Mouse (Mus musculus) monocyte, adult 5-6 weeks (primary cell): ENCODE data around the gene Exd1. TPM values are rescaled to one million over a fixed set of nuclear protein-coding genes. Genes with fewer than 3 reads are reported as not detected.
A peak's percentile ranks its signal among the peaks of the same experiment; 100 is the strongest.
"Not testable (repeated sequence)": the region's sequence is repeated elsewhere in the genome, so short reads cannot be mapped to it uniquely, and the experiment has no call there.

ENCODE experiments used
- ATAC-seq: fragments of 153-309, 156-312 bp; replicated peaks from 2 replicates; pipeline ENCODE4 v1.8.0; 2017; ENCODE audit warnings: mild to moderate bottlenecking; ENCODE audit not compliant: low TSS enrichment, insufficient number of reproducible peaks, severe bottlenecking, poor library complexity, low FRiP score
- total RNA-seq: library from RNA; stranded (forward); fragments of 200-1000, 200-491, 200-594 nt; gene quantifications from 3 replicates; pipeline ENCODE4 v1.2.3, GENCODE M21; 2017

Gene Exd1
- total RNA-seq, 1 experiment from 2014 or later = not detected

DNA sequence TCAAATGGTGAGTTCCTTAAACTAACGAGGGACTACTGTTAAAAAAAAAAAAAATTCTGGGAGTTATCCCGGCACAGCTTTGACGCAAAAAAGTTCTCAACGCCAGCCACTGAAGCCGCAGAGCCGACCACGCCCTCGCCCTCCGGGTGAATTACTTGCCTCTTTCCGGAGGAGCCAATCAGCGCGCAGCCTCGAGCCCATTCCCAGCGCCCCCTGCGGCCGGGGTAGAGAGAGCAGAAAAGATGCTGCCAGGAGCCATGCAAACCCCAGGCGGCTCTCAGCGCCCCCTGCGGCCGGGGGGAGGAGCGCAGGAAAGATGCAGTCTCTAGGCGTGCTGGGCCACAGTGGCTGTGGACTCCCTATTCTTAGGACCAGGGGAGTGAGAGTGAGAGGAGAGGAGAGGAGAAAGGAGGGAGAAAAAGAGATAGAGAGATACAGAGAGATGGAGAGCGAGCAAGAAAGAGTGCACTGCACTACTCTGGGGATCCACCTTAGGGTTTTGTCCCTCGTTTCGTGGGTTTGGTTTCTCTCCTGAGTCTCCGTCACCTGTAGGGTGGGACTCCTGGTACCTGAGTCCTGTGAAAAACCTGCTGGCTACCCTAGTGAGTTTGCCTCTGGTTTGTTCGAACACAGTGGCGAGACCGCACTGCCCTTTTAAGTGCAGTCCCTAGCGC lies 442 bp downstream of the Exd1 start:
- ATAC-seq = peak; percentile 86

DNA sequence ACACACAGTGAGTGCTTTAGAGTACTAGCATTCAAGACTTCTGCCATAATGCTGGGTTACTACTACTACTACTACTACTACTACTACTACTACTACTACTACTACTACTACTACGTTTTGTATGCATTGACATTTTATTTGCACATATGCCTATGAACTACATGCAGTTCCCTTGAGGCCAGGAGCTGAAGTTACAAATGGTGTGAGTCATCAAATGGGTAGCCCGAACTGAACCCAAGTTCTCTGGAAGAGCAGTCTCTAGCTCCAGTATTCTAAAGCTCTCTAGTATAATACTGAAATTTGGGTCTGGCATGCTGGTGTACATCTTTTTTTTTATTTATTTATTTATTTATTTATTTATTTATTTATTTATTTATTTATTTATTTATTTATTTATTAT lies 3.8 kb downstream of the Exd1 start:
- ATAC-seq = no peak

DNA sequence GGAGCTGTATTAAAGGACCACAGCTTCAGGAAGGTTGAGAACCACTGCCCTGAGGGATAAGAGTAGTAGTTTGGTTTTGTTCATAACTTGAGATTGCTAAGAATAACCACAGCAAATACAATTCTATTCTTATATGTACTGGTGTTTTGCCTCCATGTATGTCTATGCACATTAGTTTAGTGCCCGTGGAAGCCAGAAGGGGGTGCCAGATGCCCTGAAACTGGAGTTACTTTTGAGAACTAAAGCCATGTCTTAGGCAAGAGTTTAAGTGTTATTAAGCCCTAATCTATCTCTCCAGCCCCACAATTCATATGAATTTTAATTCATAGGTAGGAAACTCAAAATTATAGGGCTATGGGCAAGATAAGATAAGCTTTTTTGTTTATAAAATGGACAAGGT lies 5.3 kb downstream of the Exd1 start:
- no peak for ATAC-seq

DNA sequence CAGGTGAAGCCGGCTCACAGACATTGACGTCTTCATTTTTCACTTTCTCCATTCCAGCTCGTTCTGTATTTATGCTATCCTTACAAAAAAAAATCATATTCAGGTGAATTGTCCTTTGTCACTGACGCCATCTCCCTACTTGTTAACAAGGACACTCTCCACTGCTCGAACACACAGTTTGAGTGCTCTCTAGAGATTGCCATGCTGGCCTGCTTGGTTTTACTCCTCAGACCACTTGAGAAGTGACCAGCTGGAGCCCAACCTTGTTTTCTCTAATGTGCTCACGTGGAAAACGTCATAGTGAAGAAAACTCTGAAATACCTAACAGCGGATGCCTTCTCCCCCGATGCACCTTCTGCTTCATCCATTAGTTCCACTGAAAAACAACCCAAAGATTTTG lies 8.6 kb downstream of the Exd1 start:
- no peak for ATAC-seq

DNA sequence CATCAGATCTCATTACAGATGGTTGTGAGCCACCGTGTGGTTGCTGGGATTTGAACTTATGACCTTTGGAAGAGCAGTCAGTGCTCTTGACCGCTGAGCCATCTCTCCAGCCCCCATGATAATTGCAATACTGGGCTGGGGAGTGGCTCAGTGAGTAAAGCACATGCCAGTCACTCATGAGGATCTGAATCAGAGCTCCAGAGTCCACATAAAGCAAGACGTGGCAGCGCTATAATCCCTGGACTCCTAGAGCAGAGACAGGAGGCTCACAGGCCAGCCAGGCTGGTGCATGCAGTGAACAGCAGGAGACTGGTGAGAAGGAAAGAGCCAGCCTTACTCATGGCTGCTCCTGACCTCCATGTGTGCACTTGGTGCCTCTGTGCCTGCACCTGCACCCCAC lies 22.0 kb downstream of the Exd1 start:
- ATAC-seq = no peak

DNA sequence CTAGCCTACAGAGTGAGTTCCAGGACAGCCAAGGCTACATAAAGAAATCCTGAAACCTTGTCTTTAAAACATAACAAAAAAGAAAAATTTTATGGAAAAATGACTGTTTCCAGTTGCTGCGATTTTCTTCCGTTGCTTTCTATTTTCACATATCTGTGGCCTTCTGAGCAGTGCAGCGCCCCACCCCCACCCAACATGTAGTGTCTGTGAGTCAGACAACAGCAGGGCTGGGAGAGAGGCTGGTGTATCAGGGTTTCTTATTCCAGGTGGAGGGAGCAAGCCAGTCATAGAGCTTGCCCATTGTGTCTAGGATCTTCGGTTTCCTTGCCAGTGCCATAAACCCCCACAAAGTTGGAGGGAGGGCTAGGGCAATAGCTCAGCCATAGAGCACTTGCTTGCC lies 23.6 kb downstream of the Exd1 start:
- ATAC-seq = no peak

DNA sequence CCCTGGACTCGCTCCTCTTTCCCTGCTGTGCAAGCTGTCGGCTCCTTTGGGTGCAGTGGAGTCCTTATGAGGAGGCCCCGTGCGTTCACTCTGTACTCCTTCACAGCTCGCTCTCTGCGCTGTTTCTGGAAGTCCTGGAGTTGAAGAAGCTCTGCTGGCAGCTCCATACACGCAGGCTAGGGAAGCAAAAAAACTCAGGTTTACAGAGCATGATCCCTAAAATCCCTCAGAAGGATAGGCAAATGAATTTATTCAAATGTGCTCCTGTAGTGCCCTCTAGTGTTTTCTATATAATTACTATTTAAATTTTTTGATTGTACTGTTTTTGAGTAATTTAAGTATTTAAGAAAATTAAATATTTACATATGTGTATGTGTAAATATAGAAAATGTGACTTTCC lies 26.9 kb downstream of the Exd1 start:
- no peak for ATAC-seq

DNA sequence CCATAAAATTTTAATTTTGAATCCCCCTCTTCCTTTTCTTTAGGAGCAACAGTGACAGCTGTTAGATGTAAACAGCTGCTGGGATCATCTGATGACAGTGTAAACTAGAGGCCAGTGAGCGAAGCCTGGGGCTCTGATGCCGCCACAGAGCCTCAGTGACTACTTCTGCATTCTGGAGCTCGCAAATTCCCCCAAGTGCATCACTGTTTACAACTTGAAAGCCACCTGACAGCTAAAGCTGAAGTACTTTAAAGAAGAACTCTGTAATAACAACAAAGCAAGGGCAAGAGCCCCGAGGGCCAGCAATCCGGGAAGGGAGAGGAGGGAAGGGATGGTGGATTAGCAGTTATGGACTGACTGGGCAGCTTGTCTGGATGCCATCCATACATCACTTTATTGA lies 30.6 kb downstream of the Exd1 start:
- no peak for ATAC-seq

DNA sequence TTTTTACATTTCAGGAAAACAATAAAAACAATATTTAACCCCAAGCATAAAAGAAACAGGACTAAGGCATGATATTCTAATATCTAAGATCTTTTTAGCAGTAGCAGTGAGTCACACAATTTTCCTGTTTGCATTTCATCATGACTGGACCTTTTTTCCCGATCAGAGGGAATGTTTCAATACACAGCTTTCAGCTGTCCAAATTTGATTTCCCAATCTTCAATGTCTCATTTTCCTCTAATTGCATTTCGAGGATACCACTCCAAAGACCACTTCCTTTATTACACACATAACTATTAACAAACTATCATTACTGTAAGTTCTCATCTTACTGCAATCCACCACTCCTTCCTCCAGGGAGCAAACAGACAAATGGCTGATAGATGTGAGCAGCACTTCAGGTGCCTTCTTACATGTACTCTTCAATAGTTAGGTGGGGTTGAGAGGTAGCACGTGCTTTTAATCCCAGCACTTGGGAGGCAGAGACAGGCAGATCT lies 33.4 kb downstream of the Exd1 start:
- no peak for ATAC-seq

DNA sequence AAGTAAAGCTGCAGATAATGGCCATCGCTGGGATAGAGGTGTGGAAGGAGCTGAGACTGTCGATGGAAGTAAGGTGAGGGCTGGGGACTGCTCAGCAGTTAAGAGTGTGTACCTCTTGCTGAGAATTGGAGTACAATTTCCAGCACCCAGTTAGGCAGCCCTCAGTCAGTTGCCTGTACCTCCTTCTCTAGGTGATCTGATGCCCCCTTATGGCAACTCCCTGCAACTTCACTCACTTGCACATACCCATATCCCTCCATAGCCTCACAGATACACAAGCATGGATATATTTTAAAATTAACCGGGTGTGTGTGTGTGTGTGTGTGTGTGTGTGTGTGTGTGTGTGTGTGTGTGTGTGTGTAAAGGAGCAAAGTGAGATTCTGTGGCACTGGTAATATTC lies 35.1 kb downstream of the Exd1 start:
- no peak for ATAC-seq

DNA sequence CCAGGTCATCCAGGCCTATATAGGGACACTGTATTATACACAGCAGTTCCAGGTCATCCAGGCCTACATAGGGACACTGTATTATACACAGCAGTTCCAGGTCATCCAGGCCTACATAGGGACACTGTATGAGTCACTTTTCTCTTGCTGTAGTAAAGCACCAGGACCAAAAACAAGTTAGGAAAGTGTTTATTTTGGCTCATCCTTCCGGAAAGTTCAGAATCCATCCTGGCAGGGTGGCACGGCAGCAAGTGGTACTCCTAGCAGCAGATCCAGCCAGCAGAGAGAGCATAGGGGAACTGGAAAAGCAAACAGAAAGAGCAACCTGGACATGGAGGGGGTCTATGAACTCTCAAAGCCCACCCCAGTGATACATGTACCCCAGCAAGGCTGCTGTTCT lies 36.6 kb downstream of the Exd1 start:
- no peak for ATAC-seq

DNA sequence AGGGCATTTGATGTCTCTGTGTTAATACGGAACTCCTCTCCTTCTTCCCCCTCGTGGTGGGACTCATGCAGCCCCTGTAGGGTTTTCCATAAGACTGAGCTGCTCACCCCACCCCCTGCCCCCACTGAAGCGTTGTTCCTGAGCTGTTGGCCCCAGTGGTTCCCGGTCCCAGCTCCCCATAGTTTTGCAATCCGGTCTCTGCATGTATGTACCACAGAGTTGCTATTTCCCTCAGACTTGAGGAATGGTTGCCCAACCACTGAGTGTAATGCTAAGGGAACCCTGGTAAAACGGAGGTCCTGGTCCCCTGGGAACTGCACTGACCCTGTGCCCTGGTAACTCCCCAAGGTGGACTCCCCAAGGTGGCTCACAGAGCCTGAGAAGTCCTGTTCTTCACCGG lies 38.9 kb downstream of the Exd1 start:
- ATAC-seq = not testable (repeated sequence)

DNA sequence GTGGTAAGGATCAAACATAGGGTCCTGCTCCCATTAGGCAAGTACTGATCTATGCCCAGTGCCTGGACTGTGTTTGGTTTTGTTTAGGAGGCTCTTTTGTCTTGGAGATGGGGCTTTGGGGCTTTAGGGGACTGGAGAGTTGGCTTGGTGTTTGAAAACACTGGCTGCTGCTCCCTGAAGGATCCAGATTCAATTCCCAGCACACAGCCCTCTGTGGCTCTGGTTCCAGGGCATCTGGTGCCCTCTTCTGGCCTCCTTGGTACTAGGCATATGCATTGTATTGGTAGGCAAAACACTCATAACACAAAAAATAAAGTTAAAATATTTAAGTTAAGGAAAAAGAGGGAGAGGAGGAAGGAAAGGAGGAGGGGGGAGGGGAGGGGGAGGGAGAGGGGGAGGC lies 40.3 kb downstream of the Exd1 start:
- ATAC-seq = no peak

DNA sequence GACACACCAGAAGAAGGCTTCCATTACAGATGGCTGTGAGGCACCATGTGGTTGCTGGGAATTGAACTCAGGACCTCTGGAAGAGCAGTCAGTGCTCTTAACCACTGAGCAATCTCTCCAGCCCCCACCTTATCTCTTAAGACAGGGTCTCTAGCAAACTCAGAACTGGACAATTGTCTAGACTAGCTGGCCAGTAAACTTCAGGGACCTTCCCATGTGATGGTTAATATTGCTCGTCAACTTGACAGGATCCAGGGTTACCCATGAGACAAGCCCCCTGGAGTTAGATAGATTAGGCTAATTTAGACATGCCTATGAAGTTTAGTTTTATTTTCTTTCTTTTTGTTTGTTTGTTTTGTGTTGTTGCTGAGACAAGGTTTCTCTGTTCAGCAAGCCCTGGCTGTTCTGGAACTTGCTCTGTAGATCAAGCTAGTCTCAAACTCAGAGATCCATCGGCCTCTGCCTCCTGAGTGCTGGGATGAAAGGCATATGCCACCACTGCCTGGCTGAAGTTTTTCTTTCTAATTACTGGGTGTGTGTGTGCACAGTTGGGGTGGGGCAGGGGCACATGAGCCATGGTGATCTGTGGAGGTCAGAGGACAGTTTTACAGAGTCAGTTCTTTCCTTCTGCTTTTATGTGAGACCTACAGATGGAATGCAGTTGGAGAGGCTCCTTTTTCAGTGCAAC lies 46.3 kb downstream of the Exd1 start:
- no peak for ATAC-seq

DNA sequence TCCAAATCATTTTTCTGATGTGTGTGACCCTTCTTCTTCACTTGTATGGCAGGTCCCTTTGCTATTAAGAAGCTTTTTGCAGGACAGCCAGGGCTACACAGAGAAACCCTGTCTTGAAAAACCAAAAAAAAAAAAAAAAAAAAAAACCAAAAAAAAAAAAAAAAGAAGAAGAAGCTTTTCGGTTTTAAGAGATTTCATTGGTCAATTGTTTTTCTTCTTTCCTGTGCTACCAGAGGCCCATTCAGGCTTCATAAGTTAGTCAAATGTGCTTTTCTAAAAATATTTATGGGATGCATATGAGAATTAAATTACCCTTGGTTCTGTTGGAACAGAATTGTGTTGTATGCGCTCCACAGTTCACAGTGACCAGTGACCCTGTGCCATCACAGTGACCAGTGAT lies 48.6 kb downstream of the Exd1 start:
- ATAC-seq = no peak

DNA sequence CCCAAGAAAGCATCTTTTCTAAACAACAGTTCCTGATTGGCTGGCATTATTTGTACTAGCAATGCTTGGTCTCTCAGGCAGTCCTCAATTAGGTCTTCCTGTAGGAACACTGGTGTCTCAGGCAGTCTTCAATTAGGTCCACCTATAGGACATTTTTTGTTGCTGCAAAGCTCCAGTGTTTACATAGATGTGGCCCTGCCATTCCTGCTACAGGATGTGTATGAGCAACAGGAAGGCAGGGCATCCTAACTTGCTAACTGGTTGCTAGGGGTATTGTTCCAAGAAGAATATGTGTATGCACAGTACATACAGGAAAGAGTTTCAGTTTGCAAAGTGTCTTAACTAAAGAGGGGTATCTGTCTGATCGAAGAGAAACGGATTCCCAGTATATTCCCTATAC lies 51.3 kb downstream of the Exd1 start:
- ATAC-seq = no peak

DNA sequence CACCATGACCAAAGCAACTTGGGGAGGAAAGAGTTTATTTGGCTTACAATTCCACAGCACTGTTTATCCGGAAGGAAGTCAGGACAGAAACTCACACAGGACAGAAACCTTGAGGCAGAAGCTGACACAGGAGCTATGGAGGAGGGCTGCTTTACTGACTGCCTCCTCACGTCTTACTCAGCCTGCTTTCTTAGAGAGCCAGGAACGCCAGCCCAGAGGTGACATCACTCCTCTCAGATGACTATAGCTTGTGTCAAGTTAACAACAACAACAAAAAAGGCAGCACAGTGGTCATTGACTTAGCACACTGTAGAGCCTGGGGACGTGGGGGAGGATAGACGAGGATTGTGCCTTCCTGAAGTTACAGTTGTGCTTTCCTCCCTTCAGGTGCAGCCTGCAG lies 55.5 kb downstream of the Exd1 start:
- ATAC-seq = no peak

DNA sequence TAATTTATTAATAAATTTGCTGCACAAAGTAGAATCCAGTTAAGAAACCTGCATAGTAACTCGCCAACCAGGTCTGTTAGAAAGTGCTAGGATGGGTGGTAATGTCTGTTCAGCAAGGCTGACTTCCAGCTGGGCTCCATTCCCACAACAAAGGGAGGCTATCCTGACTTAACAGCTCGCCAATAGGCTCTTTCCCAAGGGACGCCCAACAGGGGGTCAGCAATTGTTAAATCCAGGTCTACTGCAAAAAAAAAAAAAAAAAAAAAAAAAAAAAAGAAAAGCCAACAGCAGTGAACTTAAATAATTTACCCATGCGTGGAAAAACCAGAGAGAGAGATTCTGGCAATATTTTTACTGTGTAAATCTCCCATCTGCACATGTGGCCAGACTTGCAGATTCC lies 60.9 kb downstream of the Exd1 start:
- ATAC-seq = no peak

DNA sequence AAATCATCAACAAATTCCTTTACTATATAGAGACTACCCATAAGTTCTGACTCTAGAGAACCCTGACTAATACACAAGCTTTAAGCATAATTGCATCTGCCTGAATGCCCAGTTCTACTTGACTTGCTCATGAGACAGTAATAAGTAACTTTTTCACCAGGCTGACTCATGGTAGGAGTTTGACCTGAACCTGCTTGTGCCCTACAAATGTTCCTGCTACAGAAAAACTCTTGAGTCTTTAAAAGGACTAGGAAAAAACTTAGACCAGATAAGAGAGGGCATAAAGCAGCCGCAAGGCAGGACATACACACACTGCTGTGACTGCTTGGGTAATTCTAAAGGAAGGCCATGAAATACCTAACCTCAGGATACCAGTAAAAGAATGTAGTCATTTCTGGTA lies 65.1 kb downstream of the Exd1 start:
- no peak for ATAC-seq

DNA sequence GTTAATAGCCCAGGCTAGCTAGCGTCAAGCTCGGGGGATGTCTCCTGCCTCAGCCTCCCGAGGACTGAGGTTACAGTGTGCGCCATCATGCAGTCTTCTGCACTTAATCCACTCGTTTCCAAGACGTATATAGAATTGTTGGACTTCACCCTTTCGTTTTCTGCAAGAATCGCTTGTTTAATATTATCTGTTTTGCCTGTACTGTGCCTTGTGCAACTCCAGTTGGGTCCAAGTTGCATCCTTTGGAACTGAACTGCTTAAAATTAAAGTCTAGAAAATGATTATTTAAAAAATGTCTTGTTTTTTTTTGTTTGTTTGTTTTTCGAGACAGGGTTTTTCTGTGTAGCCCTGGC lies 69.1 kb downstream of the Exd1 start:
- ATAC-seq = no peak
